Mouse (Mus musculus): Measurements from ENCODE around the gene Zfp512b.

Gene Zfp512b

DNA sequence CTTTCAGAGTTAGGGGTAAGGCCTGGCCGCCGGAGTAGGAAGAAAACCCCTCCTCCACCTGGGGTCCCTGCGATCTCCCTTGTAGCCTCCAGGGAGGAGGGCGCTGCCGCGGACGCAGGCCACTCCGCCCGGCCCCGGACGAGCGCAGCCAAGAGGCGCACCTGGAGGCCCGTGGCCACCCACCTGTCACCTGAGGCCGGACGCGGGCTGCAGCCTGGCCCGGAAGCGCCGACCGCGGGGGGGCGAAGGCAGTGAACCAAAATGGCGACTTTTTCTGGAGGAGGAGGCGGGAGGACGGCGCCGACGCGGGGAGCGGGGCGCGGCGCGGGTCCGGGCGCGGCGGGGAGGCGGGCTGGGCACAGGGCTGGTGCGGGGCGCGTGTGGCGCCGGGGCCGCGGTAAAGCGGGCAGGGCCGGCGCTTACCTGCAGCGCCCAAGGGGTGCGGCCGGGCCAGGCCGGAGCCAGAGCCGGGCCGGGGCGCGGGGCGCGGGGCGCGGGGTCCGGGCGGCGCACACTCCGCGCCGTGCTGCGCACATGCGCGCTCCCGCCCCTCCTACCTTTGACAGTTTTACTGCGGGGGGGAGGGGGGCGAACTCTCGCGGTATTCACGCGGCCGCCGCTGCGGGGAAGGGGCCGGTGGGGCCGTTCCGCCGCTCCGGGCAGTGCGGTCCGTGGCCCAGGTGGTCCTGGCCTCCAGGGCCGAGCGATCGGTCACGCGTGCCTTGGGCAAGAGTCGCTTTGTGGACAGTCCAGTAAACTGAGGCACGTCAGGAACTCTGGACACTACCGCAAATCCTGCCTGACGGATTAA is at the start of gene Zfp512b:
Gene Zfp512b, minus strand, starts transcription at position 573 of the 811 bp plus-strand sequence.
- DNase-seq (ENCODE audit: low read depth): peak; percentile 72

DNA sequence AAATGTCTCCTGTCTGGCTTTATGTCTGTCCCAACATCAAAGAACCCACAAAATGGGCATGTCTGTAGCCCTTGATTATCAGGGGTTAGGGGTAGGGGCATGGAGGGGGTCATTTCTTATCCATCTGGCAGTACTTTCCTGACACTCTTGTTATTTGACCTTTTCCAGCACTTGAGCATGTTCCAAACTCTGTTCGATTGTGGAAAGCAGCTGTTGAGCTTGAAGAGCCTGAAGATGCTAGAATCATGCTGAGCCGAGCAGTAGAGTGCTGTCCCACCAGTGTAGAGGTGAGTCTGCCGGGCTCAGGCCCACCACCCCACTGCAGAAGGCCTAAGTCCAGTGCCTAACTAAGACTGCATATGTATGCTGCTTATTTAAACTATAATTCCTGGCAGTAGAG is 43.3 kb upstream of the Zfp512b start:
- no peak for DNase-seq (ENCODE audit: low read depth)

DNA sequence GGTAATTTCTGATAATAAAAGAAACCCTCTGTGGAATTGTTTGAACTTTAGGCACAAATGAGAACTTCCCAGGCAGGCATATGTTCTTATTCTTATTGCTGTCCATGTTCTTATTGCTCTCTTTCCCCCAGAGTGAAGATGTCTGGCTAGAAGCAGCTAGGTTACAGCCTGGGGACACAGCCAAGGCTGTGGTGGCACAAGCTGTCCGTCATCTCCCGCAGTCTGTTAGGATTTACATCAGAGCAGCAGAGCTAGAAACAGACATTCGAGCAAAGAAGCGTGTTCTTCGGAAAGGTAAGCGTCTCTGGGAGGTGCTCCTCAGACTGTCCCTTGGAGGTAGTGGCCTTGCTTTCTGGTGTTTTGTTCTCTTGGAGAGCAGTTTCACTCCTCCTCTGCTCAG is 40.0 kb upstream of the Zfp512b start:
- DNase-seq (ENCODE audit: low read depth): no peak

DNA sequence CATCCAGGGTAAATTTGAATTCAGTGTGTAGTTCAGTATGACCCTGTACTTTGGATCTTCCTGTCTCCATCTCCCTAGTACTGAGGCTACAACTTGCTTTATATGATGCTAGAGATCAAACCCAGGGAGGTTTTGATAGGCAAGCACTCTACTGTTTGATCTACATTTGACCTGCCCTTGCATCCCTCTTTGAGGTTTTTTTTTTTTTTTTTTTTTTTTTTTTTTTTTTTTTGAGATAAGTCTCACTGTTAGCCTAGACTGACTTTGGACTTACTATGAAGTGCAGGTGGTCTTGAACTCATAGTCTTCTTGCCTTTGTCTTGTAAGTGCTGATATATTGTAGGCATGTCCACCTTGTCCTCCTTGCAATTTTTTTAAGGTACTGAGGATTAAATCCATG is 35.9 kb upstream of the Zfp512b start:
- DNase-seq (ENCODE audit: low read depth): no peak

DNA sequence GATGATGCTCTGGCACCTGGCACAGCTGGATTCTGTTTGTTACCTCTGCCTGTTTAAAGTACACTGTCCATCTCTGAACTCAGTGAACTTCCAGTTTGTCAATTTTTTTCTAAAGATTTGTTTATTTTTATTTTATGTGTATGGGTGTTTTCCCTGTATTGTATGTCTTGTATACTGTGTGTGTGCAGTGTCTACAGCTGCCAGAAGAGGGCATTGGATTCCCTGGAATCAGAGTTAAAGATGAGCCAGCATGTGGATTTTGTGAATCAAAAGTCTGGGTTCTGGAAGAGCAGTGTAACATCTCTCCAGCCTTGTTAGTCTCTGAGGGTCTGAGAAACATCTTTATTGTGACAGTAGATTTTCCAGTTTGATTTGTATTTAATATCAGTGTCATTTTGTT is 30.8 kb upstream of the Zfp512b start:
- DNase-seq (ENCODE audit: low read depth): peak; percentile 30

DNA sequence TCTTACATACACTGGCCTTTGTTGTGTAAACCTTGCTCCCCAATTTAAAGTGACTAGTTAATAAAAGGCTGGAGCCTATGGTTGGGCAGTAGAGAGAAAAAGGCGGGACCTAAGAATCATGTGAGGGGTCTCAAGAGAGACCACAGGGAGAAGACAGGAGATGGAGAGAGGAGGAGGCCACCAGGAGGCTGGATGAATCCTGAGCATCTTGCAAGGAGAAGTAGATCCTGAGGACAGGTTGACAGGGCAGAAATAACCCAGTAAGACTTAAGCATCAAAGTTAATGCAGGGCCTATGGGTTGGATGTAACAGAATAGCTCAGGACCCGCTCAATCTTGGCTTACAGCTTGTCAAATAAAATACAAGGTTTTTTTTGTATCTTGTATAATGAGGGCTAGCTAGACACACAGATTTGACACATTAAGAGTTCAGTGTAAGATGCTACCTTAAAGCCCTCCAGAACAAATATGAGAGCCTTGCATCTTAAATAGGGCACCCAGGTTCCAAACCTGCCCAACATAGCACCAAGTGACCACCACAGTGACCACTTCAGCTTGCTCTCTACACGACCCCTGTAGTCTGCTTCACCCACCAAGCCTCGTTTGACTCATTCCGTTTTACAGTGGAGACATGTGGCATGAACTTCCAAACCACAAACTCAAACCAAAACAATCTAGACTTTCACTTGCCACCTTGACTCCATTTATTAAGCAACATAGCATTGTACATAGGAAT is 26.3 kb upstream of the Zfp512b start:
- DNase-seq (ENCODE audit: low read depth): no peak

DNA sequence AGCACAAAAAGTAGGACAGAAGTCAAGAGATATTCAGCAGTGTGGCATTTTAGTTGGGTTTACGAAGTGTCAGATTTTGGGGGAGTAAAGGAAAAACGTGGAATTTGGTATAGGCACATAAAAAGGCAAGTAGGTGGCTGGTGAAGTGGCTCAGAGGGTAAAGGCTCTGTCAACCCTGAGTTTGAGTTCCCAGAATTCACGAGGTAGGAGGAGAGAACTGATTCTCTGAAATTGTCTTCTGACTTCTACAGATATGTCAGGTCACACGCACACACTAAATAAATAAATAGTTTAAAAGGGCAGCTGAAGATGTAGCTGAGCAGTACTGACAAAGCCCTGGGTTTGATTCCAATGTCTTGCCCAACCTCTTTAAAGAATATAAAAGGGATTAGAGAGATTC is 9.8 kb upstream of the Zfp512b start:
- no peak for DNase-seq (ENCODE audit: low read depth)

DNA sequence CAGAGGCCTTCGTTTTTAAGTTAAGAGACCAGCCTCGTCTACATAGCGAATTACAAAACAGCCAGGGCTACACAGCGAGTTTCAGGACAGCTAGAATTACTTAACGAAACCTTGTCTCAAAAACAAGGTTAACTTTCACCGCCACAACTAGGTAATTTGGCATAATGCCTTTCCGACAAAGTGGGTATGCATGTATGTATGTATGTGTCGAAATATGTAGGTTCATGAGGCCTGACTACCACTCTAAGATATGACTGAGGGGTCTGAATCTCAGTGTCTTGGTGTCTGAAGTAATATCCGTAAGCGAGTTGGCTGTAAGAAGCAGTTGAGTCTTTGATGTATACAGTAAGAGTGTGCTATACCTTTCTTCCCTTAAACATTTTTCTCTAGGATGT is 9.1 kb upstream of the Zfp512b start:
- DNase-seq (ENCODE audit: low read depth): peak; percentile 59

DNA sequence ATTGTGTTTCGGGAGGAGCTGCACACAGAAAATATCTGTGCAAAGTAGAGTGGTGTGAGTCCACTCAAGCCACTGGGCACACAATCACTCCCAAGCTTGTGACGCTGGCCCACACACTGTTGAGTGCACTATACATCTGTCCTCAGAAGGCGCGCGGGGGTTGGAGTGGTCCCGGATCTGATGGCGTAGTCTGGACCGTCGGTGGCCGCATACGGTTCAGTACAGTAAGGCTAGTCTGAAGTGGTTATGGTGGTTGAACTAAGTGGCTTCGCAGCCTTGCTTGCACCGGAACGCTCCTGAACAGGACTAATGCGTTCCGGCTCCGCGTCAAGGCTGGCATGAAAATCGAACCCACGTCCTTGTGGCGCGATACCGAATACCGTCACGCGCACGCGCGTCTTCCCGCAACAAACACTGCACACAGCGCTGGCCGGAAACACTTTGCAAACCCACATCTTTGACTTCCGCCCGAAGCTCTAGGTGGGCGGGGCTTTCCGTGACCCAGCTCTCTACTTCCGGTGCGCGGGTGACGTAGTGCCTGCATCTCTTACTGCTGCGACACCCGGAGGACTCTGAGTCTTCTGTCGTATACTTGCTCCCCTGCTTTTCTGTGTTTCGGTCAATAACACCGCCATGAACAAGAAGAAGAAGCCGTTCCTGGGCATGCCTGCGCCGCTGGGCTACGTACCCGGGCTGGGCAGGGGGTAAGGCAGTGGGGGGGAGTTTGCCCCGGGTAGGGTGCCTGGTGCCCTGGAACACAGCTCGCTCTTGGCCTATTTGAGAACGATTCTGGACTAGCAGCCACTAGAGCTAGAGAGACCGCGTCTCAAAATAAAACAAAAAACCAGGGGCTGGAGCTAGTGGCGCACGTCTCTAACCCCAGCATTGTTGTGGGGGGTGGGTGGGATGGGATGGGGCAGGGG is 8.5 kb upstream of the Zfp512b start:
- DNase-seq (ENCODE audit: low read depth): peak; percentile 98

DNA sequence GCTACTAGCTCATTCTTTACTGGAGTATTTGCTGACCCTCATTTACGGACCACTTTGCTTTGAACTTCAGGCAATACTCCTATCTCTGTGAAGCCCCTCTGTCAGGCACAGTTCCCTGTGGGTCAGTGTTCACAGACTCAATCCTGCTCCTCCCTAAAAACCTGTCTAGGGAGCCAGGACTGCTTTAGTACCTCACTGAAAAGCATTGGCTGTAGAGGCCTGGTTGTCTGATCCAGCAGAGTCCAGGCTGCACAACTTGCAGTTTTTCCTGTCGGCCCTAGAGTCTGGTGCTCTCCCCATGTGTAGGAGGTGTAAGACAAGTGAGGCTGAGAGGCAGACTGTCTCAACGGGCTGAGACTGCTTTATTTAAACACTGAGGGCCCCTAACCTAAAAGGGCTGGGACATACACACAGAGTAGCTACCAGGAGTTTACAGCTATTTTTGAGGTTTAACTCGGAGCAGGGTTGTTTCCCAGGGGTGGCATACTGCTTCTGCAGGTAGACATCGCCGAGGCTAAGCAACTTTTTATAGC is 7.7 kb upstream of the Zfp512b start:
- DNase-seq (ENCODE audit: low read depth): peak; percentile 39

DNA sequence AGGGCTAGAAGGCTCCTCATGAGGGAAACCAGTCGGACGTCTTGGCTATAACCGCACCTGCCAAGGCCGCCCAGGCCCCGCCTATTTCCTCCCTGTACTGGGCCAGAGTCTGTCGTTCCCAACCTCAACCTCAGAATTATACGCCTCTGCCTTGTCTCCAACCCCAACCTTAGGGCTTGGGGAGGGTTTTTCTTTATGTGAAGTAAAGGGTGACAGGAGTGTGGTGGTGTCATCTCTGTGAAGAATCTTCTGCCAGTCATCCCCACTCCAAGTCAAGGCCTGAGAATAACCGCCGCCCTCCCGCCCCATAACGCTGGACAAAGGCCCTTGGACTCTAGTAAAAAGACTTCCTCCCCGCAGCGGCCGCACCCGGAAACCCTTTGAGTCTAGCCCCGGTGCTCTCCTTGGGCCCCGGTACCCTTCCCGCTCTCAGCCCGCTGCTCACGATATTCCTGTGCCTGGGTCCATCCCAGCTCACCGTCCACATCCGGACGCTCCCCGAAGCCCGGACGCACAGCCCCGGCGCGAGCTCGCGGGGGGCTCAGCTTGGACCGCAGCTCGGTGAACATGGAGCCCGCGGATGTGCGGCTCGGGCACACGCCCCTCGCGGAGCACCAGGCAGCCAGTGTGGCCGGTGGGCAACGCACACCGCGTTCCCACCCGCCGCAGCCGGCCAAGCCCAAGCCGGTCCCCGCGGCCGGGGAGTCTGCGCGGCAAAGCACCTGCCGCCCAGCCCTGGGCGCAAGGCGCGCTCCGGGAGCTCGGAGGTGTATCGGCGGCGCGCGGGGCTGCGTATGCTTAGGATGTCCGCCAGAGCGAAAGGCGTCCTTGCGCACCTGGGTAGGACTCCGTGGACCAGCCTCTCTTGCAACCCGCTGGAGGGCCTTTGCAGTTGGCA is 6.1 kb upstream of the Zfp512b start, which contains the start of gene Samd10:
Gene Samd10, minus strand, starts transcription at position 759 of the 898 bp plus-strand sequence.
- DNase-seq (ENCODE audit: low read depth): peak; percentile 77

DNA sequence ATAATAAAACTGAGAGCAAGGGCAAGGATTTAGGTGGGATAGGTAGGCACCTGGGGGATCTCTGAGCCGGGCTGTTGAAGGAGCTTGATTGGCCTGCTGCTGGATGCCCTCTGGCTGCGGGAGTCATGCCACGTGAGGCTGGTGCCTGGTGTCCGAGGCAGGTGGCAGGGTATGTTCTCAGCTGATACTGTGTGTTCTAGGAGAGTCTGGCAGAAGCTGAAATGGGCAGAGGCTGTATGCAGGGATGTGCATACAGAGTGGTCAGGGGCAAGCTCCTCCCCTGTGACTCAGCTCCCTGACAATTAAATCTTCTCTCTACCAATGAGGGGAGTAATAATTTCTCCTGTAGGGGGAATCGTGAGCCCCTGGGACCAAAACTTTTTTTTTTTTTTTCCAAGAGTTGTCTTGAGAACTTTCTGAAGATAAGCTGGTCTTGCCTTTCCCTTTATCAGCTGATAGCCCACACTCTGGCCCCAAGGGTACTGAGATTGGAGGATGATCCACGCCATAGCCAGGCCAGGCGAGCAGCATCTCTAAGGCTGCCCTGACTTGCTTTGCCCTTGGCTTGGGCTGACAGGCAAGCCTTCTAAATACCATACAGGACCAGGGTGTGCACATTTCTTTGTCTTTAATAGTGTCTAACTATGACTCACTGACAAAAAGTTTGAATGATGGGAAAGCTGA is 4.9 kb upstream of the Zfp512b start:
- no peak for DNase-seq (ENCODE audit: low read depth)

DNA sequence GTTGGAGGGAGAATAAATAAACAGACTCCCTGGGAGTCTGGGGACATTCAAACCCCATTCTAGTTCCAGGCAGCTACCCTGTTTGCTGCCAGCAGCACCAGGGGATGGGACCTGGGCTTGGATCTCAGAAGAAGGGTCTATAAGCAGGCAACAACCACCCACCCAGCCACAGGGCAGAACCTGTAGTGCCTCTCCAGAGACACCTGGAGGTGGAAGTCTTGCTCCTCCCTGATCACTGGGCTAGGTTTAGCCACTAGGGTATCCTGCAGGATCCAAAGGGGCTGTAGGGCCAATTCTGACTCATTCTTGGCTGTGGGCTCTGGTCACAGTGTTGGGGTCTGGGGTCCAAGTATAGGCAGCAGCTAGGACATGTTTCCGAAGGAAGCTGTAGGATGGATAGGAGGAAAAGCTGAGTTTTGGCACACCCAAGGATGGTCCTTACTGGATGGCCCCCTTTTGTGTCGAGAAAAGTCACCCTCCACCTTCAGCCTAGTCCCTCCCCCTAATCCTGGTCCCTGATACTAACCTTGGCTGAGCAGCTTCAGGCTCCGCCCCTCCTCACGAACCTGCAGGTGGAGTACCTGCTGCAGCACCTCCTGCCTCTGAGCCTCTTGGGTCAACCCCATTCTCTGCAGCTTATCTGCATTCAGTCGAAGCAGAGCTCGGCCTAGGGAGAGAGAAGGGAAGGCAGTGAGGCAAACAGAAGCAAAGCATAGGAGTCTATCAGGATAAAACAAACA is 3.8 kb upstream of the Zfp512b start:
- DNase-seq (ENCODE audit: low read depth): no peak

DNA sequence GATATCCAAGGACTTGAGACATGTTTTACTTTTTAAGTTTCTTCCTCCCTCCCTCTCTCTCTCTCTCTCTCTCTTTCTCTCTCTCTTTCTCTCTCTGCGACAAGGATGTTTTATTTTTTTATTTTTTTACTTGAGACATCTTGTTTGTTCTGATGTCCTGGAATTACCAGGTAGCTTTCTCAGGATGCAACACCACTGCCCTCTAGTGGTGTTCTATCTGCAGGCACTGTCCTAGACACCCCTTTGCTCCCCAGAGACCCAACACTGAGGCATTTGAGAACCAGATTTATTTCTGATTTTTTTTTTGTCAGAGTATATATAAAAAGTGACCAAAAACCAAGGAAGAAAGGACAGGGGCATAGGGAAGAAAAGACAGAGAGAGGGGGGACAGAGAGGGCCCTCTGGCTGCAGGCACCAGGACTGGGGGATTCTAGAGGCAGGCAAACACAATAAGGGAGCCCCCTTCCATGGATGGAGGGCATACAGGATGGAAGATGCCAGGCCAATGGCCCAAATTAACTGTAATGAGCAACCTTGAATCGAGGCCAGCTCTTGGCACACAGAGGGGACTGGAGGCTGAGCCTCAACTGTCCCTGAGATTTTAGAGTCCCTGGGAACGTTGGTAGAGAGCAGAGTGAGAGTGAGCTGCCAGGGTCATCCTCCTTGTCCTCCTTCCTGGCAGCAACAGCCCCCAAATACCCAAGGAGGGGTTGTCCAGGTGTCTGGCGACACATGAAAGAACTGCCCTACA is 2.5 kb upstream of the Zfp512b start:
- peak; percentile 75 for DNase-seq (ENCODE audit: low read depth)

DNA sequence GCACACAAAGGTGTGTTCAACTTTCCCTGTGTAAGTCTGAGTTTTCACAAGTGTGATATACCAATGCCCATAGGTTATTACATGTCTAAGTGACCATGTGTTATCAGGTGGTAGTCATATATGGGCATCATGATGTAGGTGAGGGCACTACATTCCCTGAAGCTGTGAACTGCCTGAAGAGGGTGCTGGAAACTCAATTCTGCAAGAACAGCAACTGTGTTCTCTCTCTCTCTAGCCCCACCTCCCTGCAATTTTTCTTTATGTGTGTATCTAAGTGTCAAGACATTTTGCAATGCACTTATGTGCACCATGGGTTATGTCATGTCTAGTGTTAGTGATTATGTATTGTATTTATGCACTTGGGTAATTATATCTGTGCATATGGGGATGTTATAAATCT is 1.3 kb upstream of the Zfp512b start:
- no peak for DNase-seq (ENCODE audit: low read depth)

DNA sequence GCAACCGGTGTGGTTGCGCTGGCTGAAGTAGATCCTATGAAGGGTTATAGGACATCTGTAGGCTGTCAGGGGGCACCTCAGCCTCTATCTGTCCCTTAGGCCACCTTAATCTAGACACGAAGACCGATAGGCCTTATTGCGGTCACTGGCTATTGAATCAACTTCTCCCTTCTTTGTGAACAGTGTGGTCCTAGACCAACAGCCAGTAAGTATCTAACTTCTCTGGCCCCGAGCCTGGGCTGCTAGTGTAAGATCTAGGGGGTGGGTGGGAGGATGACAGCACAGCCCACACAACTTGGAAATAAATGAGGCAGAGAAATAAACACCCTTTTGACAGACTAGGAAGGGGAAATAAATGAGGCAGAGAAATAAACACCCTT is 429 bp upstream of the Zfp512b start:
- no peak for DNase-seq (ENCODE audit: low read depth)

DNA sequence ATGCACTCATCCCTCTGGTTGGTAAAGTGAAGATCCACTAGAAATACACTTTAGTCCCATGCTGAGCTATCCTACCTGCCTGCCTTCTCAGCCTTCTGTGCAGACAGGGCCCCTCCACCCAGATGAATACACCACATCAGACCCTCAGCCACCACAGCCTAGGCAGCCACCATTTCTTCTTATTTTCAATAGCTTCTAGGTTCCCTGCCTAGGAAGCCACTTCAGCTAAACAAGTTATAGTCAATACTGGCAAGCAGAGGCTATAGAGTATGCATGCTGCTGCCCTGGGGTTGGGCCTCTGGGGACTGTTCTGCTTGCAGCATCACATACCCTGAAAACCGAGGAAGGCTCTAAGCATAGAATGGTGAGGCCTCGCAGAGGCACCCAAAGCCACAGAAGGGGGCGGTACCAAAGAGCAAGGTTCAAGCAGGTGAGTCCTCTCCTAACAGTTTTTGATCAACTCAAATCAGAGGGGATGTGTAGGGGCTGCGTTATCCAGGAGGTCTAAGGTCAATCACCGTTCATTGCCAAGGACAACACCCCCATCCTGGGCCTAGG is 996 bp downstream of the Zfp512b start, which contains the start of gene Prpf6:
Gene Prpf6, plus strand, starts transcription at position 341 of the 558 bp plus-strand sequence.
- DNase-seq (ENCODE audit: low read depth): peak; percentile 67

DNA sequence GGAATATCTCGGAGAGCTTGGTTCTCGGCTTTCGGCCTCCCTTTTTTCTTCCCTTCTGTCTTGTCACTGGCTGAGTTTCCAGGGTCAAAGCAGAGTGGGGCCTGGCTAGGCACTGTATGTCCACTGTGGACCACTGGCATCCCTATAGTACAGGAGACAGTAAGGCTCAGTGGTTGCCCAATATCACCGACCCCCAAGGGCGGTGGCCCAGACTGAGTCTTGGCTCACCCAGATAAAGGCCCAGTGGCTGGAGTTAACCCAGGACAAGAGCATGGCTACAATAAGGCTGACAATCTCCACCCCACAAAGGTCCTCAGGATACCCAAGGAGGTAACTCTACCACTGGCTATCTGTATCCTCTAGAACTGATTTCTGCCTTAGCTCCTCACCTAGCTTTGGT is 2.1 kb downstream of the Zfp512b start:
- no peak for DNase-seq (ENCODE audit: low read depth)

DNA sequence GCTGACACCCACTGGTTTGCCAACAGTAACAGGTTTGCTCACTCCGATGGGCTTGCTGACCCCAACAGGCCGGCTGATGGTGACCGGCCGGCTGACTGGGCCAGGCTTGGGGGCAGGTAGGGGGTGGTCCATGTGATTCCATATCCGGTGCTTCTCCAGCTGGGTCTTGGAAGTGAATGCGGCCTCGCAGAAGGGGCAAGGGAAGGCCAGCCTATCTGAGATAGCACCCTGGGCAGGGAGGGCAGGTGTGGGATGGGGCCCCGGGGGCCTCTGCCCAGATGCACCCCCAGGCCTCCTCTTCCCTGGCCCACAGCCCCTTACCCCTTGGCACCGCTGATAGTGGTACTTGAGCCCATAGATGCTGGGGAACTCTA is 2.9 kb downstream of the Zfp512b start:
- no peak for DNase-seq (ENCODE audit: low read depth)
